23 mouse cellular contexts compared by ENCODE assay signal in the genomic region with DNA sequence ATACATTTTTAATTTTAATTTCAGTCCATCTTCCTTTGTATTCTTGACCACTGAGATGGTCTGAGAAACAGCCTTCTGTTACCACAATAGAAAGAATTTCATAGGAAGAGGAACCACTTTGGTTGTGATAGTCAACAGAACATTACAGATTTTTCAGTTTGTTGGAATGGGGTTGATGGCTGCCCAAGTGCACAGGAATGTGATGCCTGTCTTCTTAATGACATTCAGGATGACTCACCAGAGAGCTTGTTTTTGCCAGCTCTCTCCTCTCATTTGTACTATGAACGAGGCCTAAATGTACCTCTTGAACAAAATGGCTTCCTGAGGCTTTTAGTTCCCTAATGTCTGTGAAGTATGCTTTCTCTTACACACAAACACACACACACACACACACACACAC.
"Had no signal": no experiment of that assay in that cellular context is flagged by ENCODE, and none has a peak within 500 bp of the region (broad histone marks: within the 10 kb centered on the region; RNA-seq: fewer than 3 reads in every experiment).

No protein-coding gene starts in this region.

- ATAC-seq: liver, embryonic 12.5 days; midbrain, embryonic 15.5 days had no signal

- H3K9ac ChIP-seq: limb, embryonic 13.5 days; liver, embryonic 12.5 days; liver, embryonic 15.5 days; lung, embryonic 15.5 days; midbrain, embryonic 12.5 days; midbrain, embryonic 15.5 days; neural tube, embryonic 12.5 days; neural tube, embryonic 15.5 days had no signal

- H3K4me2 ChIP-seq: limb, embryonic 13.5 days; liver, embryonic 12.5 days; liver, embryonic 15.5 days; lung, embryonic 15.5 days; midbrain, embryonic 12.5 days; midbrain, embryonic 15.5 days; neural tube, embryonic 12.5 days; neural tube, embryonic 15.5 days had no signal

- H3K4me1 ChIP-seq: limb, embryonic 10.5 days; limb, embryonic 13.5 days; liver, embryonic 12.5 days; liver, embryonic 15.5 days; lung, embryonic 15.5 days; midbrain, embryonic 12.5 days; midbrain, embryonic 15.5 days; neural tube, embryonic 12.5 days; neural tube, embryonic 15.5 days had no signal

- H3K9me3 ChIP-seq: limb, embryonic 10.5 days; limb, embryonic 13.5 days; liver, embryonic 12.5 days; liver, embryonic 15.5 days; lung, embryonic 15.5 days; midbrain, embryonic 12.5 days; midbrain, embryonic 15.5 days; neural tube, embryonic 12.5 days; neural tube, embryonic 15.5 days had no signal

- H3K36me3 ChIP-seq: limb, embryonic 10.5 days; limb, embryonic 13.5 days; liver, embryonic 12.5 days; liver, embryonic 15.5 days; lung, embryonic 15.5 days; midbrain, embryonic 12.5 days; midbrain, embryonic 15.5 days; neural tube, embryonic 12.5 days; neural tube, embryonic 15.5 days had no signal

- DNase-seq: kidney, adult 18-20 months; kidney, adult 9 months; kidney, postnatal 14 days; kidney, postnatal 4 days; layer of hippocampus, postnatal 36 days; liver; lung, adult 18-20 months; lung, postnatal 10 days; lung, postnatal 4 days; right cerebral cortex, adult 18-20 months; right cerebral cortex, postnatal 25 days; thymus, adult 18-20 months; thymus, postnatal 36 days had no signal

- H3K27ac ChIP-seq: left cerebral cortex, adult 2 months; limb, embryonic 10.5 days; limb, embryonic 13.5 days; liver, embryonic 12.5 days; liver, embryonic 15.5 days; lung, embryonic 15.5 days; midbrain, embryonic 12.5 days; midbrain, embryonic 15.5 days; neural tube, embryonic 12.5 days; neural tube, embryonic 15.5 days had no signal

- H3K4me3 ChIP-seq: left cerebral cortex, adult 2 months; limb, embryonic 10.5 days; limb, embryonic 13.5 days; liver, embryonic 12.5 days; liver, embryonic 15.5 days; lung, embryonic 15.5 days; midbrain, embryonic 12.5 days; midbrain, embryonic 15.5 days; neural tube, embryonic 12.5 days; neural tube, embryonic 15.5 days had no signal

- H3K27me3 ChIP-seq: limb, embryonic 13.5 days; liver, embryonic 12.5 days; liver, embryonic 15.5 days; lung, embryonic 15.5 days; midbrain, embryonic 12.5 days; midbrain, embryonic 15.5 days; neural tube, embryonic 12.5 days; neural tube, embryonic 15.5 days had no signal
